Mouse (Mus musculus): ENCODE measurements around the gene Ly6g5c.

- TF ChIP-seq POLR2A (IDR thresholded peaks at IDR 0.05; ENCODE audit: low read depth, low read length) (no peak), MYC (IDR thresholded peaks at IDR 0.05; ENCODE audit: low read depth, low read length) (no peak), MEF2A (IDR thresholded peaks at IDR 0.05; ENCODE audit: borderline replicate concordance, low read depth, low read length) (no peak), CTCF (conservative IDR thresholded peaks at IDR 0.05 in 1 of 2, IDR thresholded peaks at IDR 0.05 in 1 of 2; ENCODE audit: low read depth in 2 of 2, low read length in 2 of 2) (no peak), TCF12 (IDR thresholded peaks at IDR 0.05; ENCODE audit: low read depth, low read length) (no peak), MXI1 (IDR thresholded peaks at IDR 0.05; ENCODE audit: low read depth, low read length) (no peak), BHLHE40 (IDR thresholded peaks at IDR 0.05; ENCODE audit: low read depth, low read length) (no peak), MAFK (IDR thresholded peaks at IDR 0.05; ENCODE audit: insufficient replicate concordance, low read length) (no peak), IRF4 (IDR thresholded peaks at IDR 0.05; ENCODE audit: low read depth, low read length) (no peak), MAX (IDR thresholded peaks at IDR 0.05; ENCODE audit: low read length) (no peak), CHD2 (IDR thresholded peaks at IDR 0.05; ENCODE audit: low read length) (no peak), EP300 (IDR thresholded peaks at IDR 0.05; ENCODE audit: low read length) (no peak)
These were observed 45.0 kb downstream of the Ly6g5c start for GRCm38 (mm10) chr17:35153077-35153476.
